Mouse (Mus musculus): ENCODE data around the gene Hoxd3.
A peak's percentile ranks its signal among the peaks of the same experiment; 100 is the strongest.

The Hoxd3 gene

DNA sequence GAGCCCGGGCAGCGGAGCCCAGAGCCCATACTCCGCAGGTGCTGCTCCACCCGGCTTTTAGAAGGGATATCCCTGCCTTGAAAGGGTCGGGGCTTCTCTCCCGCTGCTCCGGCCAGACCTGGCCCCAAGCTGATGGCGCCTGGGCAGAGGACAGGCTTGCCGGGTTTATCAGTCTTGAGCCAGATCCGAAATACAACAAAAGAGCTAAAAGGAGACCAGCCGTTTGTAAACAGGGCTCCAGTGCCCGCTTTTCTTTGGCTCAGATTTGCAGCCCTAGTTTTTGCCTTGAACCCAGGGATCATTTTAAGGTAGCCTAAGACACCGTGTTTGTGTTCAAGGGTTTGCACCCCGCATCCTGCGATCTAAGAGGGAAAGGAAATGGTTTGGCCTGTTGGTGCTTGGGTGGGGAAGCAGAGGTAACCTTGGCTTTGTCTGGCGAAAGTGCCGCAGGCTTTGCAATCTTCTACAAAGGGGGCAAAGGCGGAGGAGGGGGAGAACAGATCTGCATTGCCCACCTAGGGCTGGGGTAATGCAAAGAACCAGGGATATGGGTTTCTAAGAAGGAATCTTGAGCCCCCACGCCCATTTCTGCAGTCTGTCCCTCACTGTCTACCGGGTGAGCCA, 18.8 kb upstream of the Hoxd3 start:
- DNase-seq (ENCODE audit: low spot score) = no peak

GRCm38 (mm10) chr2:74693432-74693827, 18.3 kb upstream of the Hoxd3 start:
- no peak for DNase-seq (ENCODE audit: low spot score)

GRCm38 (mm10) chr2:74694066-74694465, 17.7 kb upstream of the Hoxd3 start:
- DNase-seq (ENCODE audit: low spot score) = no peak

- DNase-seq (ENCODE audit: low spot score) = no peak
Observed at GRCm38 (mm10) chr2:74695383-74695782, 16.3 kb upstream of the Hoxd3 start.

GRCm38 (mm10) chr2:74695813-74696430, 15.8 kb upstream of the Hoxd3 start:
- DNase-seq (ENCODE audit: low spot score) = no peak

- no peak for DNase-seq (ENCODE audit: low spot score)
Observed at GRCm38 (mm10) chr2:74696442-74697335, 15.0 kb upstream of the Hoxd3 start.

GRCm38 (mm10) chr2:74697567-74698121, 14.1 kb upstream of the Hoxd3 start, which contains the start of gene Hoxd9:
Gene Hoxd9, plus strand, starts transcription at chr2:74697727.
- DNase-seq (ENCODE audit: low spot score) = no peak

DNA sequence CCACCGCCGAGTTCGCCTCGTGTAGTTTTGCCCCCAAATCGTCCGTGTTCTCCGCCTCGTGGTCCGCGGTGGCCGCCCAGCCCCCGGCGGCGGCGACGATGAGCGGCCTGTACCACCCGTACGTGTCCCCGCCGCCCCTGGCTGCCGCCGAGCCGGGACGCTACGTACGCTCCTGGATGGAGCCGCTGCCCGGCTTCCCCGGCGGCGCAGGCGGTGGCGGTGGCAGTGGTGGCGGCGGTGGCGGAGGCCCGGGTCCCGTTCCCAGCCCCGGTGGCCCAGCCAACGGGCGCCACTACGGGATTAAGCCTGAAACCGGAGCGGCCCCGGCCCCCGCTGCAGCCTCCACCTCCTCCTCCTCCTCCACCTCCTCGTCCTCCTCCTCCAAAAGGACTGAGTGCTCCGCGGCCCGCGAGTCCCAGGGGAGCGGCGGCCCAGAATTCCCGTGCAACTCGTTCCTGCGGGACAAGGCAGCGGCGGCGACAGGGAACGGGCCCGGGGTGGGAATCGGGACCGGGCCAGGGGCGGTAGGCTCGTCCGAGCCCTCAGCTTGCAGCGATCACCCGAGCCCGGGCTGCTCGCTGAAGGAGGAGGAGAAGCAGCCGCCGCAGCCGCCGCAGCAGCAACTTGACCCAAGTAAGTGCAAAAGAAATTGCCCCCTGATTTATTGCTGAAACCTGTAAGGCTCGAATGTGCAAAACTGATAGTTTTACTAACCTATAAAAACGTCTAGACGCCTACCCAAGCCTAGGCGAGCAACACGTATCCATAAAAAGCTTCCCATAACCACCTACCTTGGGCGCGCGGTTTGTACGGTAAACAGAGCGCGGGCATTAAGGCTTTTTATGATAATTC, 13.3 kb upstream of the Hoxd3 start:
- no peak for DNase-seq (ENCODE audit: low spot score)

- no peak for DNase-seq (ENCODE audit: low spot score)
Observed at GRCm38 (mm10) chr2:74699053-74699430, 12.7 kb upstream of the Hoxd3 start.

DNA sequence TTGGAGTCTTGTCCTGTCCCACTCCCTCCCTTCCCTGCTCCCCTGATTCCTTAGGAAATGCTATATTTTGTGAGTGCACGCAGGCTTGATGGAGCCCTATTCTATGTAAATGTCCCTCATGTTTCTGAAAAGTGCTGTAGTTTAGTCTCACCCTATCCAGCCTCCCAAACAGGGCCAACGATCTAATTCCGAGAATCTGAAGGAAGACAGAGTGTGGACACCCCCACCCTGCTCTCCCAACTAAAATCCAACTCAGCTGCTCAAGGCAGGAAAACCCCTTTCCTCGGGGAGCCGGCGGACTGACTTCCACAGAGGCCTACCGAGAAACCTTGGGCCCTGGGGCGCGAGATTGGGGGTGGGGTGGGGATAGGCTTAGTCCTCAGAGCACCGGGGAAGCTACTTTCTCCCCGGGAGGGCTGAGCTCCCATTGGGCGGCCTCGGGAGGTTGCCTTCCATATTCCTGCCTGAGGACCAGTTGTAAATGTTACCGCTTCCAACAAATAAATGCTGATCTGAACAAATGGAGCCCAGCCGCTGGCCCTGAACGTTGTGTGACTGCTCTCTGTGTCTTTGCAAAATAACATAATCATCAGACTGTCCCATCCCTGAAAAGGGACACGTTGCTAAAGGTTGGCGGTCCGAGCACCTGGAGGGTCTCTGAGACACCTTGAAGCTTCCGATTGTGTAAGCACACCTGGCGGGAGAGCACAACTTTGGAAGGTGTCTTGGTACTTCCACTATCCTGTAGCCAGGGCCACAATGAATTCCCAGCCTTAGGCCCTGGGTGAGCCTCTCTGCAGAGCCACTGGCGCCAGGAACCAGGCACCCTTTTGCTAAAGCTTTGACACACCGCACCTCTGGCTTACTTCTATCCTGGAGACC, 11.8 kb upstream of the Hoxd3 start:
- DNase-seq (ENCODE audit: low spot score) = no peak

GRCm38 (mm10) chr2:74700546-74701112, 11.1 kb upstream of the Hoxd3 start:
- no peak for DNase-seq (ENCODE audit: low spot score)

DNA sequence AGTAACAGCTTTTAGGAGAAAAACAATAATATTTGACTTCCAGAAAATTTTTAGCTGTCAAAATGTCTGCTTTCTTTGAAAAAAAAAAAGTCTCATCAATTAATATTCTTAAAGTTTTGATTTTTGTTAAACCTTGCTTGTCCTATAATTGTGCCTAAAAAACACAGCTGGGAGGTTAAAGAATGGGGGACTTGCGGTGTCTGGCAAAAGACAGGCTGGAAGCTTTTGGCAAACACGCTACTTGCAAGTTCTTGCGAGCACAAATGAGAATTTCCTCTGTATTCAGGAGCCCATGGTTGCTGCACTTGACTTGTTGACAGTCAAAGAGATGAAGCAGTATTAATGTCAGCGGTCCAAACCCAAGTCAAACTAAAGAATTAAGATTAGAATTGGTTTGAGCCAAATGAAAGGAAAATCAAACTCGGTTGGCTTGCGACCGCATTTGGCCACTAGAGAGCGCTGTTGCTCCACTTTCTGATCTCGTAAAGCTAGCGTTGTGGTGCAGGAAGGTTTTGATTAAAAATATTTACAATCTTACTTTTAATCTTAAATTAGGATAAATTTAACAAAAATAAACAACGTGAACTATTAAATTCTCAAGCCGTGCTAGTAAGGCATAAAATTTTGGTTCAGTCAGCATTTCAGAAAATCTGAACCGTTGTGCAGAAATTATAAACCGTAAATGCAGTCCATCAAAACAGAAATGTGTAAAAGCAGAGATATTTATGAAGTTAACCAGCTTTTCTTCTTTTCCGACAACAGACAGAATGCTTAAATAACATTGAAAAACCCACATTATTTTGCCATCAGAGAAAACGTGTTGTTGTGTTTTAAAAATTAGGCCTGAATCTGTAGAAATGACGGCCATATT, 9.5 kb upstream of the Hoxd3 start:
- DNase-seq (ENCODE audit: low spot score) = peak; percentile 66

DNA sequence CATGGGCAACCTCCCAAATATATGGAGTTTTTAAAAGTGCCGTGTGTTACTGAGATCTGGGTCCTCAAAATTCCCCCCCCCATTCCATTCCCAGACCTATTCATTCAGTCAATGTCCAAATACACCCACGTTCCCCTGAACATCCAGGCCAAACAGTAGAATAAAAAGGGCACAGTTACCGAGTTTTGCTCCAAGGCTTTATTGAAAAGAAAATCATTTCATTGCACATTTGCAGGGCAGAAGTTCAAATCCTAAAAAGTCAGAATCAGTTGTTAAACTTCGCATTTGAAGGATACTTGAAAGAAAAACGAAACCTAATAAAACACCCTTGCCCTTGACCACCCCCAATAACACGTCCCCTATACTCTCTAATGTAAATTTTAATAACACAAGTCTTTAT, 8.9 kb upstream of the Hoxd3 start:
- no peak for DNase-seq (ENCODE audit: low spot score)

GRCm38 (mm10) chr2:74703317-74703716, 8.4 kb upstream of the Hoxd3 start:
- DNase-seq (ENCODE audit: low spot score) = no peak

- DNase-seq (ENCODE audit: low spot score) = no peak
Observed at GRCm38 (mm10) chr2:74703720-74704392, 7.9 kb upstream of the Hoxd3 start.

DNA sequence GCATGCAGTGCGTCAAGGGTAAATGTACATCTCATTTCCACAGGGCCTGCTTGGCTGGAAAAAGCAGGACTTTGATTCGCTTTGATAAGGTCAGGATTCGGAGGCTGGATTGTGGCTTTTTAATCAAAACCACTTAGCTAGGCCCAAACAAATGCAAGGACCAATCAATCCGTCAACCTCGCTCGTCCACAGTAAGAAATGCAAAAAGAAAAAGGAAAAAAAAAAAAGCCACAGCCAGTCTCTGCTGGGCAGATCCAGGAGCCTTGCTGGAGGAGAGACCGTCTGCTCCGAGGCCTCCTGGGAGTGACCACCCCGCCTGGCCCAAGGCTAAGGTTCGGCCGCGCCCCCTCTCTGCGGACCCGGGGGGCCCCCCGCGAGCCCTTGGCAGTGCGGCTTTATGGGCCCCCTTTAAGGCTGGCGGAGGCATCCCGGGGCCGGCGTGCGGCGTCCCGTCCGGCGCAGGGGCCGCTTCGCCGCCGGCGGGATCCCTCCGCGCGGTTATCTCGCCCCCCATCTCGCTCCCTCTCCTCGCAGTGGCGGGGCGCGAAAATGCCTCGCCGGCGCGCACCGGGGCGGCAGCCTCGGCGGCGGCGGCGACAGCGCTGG, 7.2 kb upstream of the Hoxd3 start, which contains the start of gene Hoxd8:
Gene Hoxd8, plus strand, starts transcription at position 223 of the 606 bp plus-strand sequence.
- DNase-seq (ENCODE audit: low spot score) = no peak

GRCm38 (mm10) chr2:74704999-74705466, 6.7 kb upstream of the Hoxd3 start:
- DNase-seq (ENCODE audit: low spot score) = no peak

DNA sequence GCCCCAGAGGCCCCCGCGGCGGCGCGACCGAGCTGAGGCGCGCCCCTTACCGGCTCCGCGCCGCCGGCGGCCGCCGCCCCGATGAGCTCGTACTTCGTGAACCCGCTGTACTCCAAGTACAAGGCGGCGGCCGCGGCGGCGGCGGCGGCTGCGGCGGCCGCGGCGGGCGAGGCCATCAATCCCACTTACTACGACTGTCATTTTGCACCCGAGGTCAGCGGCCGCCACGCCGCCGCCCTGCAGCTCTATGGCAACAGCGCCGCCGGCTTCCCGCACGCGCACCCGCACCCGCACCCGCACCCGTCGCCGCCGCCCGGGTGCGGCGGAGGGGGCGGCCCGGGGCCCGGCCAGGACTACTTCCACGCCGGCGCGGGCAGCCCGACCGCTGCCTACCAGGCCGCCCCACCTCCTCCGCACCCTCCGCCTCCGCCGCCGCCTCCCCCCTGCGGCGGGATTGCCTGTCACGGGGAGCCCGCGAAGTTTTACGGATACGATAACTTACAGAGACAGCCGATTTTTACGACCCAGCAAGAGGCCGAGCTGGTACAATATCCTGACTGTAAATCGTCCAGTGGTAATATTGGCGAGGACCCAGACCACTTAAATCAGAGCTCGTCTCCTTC, 6.1 kb upstream of the Hoxd3 start:
- DNase-seq (ENCODE audit: low spot score) = no peak
